Mouse (Mus musculus): ENCODE data around the gene Gabrb3. TPM values are rescaled to one million over a fixed set of nuclear protein-coding genes. Genes with fewer than 3 reads are reported as not detected.

Gabrb3 gene
- total RNA-seq (2022): under 1 TPM in 1 of 4 experiments, not detected in 3; 0.34 TPM

DNA sequence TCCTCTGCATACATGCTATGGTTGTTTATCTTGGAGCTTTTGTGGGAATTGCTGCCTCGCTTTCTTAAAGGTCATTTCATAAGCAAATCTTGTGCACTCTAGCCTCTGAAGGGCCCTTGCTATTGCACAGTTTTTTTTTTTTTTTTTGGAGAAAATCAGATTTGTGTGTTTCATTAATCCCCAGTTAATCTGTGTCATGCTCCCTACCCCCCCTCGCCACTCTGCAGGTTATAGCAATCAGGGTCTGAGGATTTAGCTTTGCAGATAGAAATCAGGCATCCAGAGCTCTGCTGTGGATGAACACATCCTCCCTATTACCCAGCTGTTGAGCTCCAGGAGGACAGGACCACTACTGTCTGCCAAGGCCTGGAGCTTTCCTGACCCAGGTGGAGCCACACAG is at the start of gene Gabrb3:
Gene Gabrb3, plus strand, starts transcription at position 301 of the 400 bp plus-strand sequence.
- DNase-seq (ENCODE audit: low spot score in 2 of 2): no peak

DNA sequence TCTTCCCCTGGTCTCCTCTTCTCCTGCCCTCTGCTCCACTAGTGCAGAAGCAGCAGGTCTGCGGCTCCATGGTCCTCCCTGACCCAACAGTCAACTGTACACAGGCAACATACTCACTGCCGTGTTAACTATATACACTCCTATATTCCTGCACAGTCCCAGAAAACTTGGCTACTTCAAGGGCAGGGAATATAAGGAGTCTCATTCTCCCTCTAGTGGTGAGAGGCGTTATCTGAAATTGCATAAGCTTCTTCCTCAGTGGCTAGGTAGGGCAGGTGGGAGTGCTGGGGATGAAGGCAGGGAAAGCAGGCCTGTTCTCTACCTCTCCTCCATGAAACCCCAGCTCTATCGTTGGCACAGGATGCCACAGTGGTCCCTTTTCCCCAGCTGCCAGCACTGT is 35.4 kb upstream of the Gabrb3 start:
- DNase-seq (ENCODE audit: low spot score in 2 of 2): no peak

GRCm38 (mm10) chr7:57386517-57387340 is 32.8 kb upstream of the Gabrb3 start, which contains the start of gene Gabrg3:
TSS of gene Gabrg3 (minus strand) at chr7:57387188.
- no peak for DNase-seq (ENCODE audit: low spot score in 2 of 2)

GRCm38 (mm10) chr7:57387341-57387654 is 32.2 kb upstream of the Gabrb3 start:
- no peak for DNase-seq (ENCODE audit: low spot score in 2 of 2)

GRCm38 (mm10) chr7:57390046-57390445 is 29.4 kb upstream of the Gabrb3 start:
- no peak for DNase-seq (ENCODE audit: low spot score in 2 of 2)

GRCm38 (mm10) chr7:57393551-57393950 is 25.9 kb upstream of the Gabrb3 start:
- DNase-seq (ENCODE audit: low spot score in 2 of 2): no peak

GRCm38 (mm10) chr7:57411163-57411562 is 8.3 kb upstream of the Gabrb3 start:
- no peak for DNase-seq (ENCODE audit: low spot score in 2 of 2)

DNA sequence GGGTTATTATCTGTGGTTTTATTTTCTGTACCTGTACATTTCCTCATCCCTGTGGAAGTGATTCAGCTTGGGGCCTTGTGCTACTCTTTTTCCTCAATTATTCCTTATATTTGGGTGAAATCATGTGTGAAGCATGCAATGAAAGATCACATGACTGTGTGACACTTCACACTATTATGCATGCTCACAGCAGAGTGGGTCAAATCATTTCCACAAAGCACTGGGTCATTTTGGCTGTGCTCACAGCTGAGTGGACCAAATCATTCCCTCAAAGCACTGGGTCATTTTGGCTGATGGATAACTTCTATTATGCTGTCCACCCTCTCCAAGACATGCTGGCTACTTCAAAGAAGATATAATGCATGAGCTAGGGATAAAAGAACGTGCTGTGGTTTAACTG is 6.6 kb upstream of the Gabrb3 start:
- DNase-seq (ENCODE audit: low spot score in 2 of 2): no peak

GRCm38 (mm10) chr7:57421044-57421443 is 1.6 kb downstream of the Gabrb3 start:
- DNase-seq (ENCODE audit: low spot score in 2 of 2): no peak

DNA sequence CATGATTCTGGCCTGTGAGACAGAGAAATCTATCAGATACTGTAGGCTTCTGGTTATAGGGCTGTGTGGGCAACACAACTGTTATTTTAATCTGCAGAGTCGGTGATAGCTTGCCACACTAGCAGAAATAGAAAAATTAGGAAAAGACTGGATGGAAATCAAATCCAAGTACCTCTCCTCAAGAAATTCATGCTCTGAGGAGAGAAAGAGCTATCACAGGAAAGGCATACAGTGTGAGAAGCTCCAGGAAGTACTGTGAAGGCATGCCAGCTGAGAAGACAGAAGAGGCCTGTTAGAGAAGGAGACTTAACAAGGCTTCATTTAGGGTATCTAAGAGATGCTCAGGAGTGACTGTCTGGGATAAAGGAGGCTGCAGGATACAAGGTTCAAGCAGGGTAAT is 3.2 kb downstream of the Gabrb3 start:
- no peak for DNase-seq (ENCODE audit: low spot score in 2 of 2)

DNA sequence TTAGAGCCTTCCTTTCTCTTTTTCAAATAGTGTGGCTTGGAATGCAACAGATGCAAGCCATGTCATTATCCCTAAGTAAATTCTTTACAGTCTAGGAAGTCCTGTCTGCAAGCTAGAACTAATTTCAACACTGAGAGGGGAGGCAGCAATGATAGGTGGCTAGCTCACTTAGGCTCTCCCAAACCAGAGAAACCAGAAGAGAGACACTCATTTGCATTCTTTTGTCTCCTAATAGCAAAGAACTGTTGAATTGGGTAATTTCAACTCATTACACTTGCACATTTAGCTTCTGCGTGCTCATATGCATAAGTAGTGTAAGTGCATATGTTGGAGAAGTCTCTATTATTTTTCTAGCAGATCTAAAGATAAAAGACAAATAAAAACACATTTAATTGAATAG is 28.7 kb downstream of the Gabrb3 start:
- DNase-seq (ENCODE audit: low spot score in 2 of 2): no peak

DNA sequence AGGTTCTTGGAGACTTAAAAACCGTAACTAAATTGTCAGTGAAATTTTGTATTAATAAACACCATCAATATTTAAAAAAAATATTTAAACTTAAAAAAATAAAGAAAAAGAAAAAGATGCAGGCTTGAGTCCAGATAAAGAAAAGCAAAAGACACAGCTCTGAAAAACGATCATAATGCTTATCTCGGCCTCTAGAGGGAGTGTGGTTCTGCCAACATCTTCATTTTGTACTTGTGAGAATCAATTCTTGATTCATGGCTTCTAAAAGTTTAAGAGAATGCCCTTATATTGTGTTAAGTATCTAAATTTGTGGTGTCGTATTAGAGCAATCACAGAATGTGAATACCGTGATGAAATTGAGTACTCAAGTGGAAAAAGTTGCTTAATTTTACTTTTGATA is 40.9 kb downstream of the Gabrb3 start:
- DNase-seq (ENCODE audit: low spot score in 2 of 2): no peak

DNA sequence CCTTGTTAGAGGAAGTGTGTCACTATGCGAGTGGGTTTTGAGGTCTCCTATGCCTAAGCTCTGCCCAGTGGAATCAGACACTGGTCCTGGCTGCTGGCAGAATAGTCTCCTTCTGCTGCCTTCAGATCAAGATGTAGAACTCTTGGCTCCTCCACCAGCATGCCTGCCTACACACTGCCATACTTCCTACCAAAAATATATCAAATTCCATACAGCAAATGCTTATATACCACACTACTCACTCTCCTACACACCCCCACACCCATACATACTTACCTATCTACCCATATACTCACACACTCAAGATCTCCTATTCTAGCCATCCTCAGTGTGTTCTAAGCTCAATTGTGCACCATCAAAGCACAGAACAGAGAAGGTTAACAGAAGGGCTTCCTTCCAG is 51.8 kb downstream of the Gabrb3 start:
- DNase-seq (ENCODE audit: low spot score in 2 of 2): no peak

GRCm38 (mm10) chr7:57473811-57474525 is 54.5 kb downstream of the Gabrb3 start:
- no peak for DNase-seq (ENCODE audit: low spot score in 2 of 2)

- no peak for DNase-seq (ENCODE audit: low spot score in 2 of 2)
Observed at GRCm38 (mm10) chr7:57482896-57483295, 63.4 kb downstream of the Gabrb3 start.

- DNase-seq (ENCODE audit: low spot score in 2 of 2): no peak
Observed at GRCm38 (mm10) chr7:57486907-57487306, 67.4 kb downstream of the Gabrb3 start.

DNA sequence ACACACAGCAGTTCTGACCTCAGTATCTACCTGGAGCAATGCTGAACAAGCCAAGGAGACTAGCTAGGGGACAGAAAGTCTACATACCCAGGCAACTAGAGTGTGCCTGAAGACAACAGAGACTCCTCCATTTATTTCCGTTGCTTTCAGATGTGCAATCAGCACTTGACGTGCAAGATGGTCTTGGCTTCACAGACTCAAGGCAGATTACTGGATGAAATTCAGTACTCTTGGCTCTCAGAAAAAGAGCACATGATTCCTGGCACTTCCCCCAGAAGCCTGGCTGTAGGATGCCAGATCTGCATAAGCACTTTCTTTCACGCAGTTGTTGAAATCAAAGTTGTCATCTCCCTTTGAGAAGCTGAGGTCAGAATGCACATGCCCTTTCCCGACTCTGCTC is 72.3 kb downstream of the Gabrb3 start:
- DNase-seq (ENCODE audit: low spot score in 2 of 2): no peak

DNA sequence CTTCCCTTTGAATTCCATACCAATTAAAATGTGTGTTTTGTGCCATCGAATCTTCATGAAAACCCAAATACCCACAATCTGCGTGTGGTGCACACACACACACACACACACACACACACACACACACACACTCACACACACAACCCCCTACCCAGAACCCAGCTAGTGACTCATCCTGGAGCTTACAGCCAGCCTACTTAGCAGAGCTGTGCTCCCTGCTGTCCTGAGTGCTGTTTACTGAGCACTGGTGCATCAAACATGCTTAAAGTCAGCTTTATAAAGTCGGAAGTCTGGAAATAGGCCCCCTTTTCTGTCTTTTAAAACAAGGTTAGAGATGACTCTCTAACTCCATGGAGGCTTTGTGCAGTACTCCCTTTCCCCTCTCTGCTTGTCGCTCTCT is 83.3 kb downstream of the Gabrb3 start:
- DNase-seq (ENCODE audit: low spot score in 2 of 2): no peak

DNA sequence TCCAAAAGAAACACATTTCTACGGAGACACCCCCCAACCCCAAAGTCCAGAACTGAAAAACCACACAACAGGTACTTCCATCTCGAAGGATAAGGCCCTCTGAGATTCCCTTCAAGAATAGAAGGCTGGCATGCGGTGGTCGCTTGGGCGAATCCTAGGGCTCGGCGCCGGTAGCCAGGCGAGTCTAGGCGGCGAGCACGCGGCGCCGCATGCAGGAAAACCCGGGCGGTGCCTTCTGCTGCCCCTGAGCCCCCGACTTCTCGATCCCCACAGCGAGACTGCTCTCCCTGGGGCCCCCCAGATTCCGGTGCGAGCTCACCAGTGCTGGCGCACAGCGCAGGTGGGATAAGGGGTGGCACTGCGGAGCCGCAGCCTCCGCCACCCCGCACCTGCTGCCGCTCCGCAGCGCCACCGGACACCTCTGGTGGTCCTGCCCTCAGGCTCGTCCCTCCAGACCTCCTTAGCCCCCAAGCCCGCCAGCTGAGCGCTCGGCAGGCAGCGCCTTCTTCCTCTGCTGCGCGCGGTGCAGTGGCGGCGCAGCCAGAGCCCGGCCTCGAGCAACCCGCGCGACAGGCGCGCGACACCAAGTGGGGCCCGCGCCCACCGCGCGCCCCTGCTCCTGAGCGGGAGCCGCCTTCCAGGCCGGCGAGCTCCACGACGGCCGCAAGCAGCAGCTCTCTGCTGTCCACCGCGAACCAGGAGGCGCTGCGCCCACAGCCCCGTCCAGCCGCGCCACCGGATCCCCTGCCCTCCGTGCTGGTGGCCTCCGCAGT is 89.6 kb downstream of the Gabrb3 start:
- DNase-seq (ENCODE audit: low spot score in 2 of 2): no peak

DNA sequence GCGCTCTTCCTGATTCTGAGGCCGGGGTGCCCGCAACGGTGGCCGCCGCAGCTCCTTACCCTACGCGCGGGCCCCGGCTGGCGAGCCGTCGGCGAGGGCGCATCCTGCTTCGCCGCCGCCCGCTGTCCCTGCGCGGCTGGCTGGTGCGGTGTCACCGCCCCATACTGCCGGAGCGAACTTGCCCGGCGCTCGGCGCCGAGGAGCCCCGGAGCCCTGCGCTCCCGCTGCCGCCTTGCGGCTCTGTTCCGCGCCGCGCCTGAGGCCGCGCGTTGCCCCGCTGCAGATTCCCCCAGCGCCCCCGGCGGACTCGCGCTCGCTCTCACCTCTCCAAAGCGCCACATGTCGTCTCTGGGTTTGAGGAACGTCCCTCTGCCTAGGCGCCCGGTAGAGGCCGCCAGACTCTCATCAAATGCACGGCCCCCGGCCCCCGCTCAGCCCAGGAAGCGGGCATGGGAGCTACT is 90.2 kb downstream of the Gabrb3 start, which contains the start of gene Gabra5:
Gene Gabra5, minus strand, starts transcription at position 379 of the 461 bp plus-strand sequence.
- DNase-seq (ENCODE audit: low spot score in 2 of 2): no peak

DNA sequence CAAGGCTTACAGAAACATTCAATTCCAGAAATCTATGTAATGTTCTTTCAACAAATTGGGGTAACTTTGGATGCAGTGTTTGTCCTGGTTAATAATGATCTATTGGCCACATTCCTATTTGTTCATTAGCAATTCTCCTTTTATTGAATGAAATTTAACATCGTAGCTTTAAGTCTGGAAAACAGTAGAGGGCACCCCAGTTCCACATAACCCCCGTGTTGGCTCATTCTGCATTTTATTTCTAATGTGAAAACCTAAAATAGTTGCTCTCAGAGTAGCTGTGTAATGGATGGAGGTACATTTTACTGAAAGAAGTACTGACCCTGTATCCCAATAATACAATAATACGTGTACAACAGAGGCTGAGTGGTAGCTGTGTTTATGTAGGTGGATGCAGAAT is 93.5 kb downstream of the Gabrb3 start:
- no peak for DNase-seq (ENCODE audit: low spot score in 2 of 2)

- no peak for DNase-seq (ENCODE audit: low spot score in 2 of 2)
Observed at GRCm38 (mm10) chr7:57529451-57529850, 110.0 kb downstream of the Gabrb3 start.
